Mouse (Mus musculus) layer of hippocampus, adult 9-10 months (tissue): Measurements from ENCODE around the gene Piga.

Experiments used
- DNase-seq: peaks from one replicate; pipeline ENCODE4 v3.0.0; 2022; ENCODE audit warnings: low spot score

The Piga gene

GRCm38 (mm10) chrX:164432682-164433081, 13.1 kb downstream of the Piga start:
- DNase-seq, result no peak

- DNase-seq, result no peak
Measured at GRCm38 (mm10) chrX:164436709-164437108, 17.1 kb downstream of the Piga start, which contains the start of gene Asb11. Asb11 (plus strand) TSS chrX:164436994.

GRCm38 (mm10) chrX:164439462-164439861, 19.9 kb downstream of the Piga start:
- DNase-seq, result no peak

GRCm38 (mm10) chrX:164440140-164440539, 20.6 kb downstream of the Piga start:
- no peak for DNase-seq

GRCm38 (mm10) chrX:164440703-164441102, 21.1 kb downstream of the Piga start:
- no peak for DNase-seq

GRCm38 (mm10) chrX:164441306-164441705, 21.7 kb downstream of the Piga start:
- DNase-seq, result no peak

- no peak for DNase-seq
Measured at GRCm38 (mm10) chrX:164445601-164446000, 26.0 kb downstream of the Piga start.

- DNase-seq, result no peak
Measured at GRCm38 (mm10) chrX:164446106-164446551, 26.5 kb downstream of the Piga start.

- no peak for DNase-seq
Measured at GRCm38 (mm10) chrX:164446835-164447681, 27.5 kb downstream of the Piga start.

GRCm38 (mm10) chrX:164447682-164448071, 28.1 kb downstream of the Piga start:
- DNase-seq, result no peak

- DNase-seq, result peak; percentile 41
Measured at GRCm38 (mm10) chrX:164449201-164449600, 29.6 kb downstream of the Piga start.

- no peak for DNase-seq
Measured at GRCm38 (mm10) chrX:164459205-164459878, 39.8 kb downstream of the Piga start.
